Mouse (Mus musculus): ENCODE measurements around the gene Ttc4.

The Ttc4 gene

GRCm38 (mm10) chr4:106647137-106647536 lies 31.6 kb downstream of the Ttc4 start:
- DNase-seq: no peak

GRCm38 (mm10) chr4:106645797-106646196 lies 32.9 kb downstream of the Ttc4 start:
- no peak for DNase-seq

DNA sequence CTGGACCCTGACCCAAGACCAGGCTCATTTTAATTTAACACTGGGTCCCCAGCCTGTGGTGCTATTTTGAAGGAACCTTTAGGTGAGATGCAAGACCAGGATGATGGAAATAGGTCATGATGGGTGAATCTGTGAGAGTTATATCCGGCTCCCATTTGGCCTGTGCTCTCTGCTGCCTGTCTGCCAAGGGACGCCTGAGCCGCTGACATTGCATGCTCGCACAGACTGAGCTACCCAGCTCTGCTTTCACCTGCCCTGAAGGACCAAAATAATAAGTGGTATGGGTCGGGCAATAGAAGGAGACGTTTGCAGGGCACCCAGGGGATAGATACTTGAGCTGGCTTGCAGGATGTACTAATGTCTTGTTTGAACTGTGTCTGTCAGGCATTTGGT lies 34.5 kb downstream of the Ttc4 start:
- DNase-seq: no peak

- DNase-seq: no peak
Observed at GRCm38 (mm10) chr4:106643483-106644217, 35.1 kb downstream of the Ttc4 start.

DNA sequence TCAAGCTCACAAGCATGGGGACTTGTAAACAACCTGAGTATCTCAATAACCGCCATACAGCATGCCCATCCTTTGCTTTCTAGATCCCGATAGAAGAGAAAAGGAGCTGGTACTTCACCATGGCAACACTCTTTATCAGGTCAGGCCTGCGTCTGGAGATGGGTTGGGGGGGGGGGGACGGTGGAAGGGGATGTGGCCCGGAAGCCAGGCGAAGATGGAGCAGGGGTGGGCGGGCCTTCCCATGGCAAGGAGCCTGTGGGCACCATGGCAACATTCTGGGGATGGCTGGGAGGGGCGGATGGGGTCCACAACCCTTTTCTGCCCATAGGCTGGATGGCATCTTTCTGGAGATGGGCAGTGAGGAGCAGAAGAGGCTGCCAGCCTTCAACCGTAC lies 44.7 kb downstream of the Ttc4 start:
- DNase-seq: no peak

GRCm38 (mm10) chr4:106633281-106634085 lies 45.3 kb downstream of the Ttc4 start:
- no peak for DNase-seq

DNA sequence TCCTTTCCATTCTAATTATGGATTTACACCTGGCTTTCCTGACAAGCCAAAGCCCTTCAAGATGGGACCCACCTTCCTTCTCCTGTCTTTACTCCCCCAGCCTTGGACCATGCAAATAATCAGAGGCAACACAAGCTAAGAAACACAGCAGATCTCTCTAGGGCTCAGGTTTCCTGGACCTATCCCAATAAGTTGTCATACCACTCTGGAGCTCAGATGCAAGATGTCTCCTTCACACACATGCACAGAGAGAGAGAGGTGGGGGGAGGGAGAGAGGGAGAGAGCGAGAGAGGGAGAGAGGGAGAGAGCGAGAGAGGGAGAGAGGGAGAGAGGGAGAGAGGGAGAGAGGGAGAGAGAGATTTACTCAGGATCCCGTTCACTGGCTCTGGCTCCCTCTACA lies 46.4 kb downstream of the Ttc4 start:
- no peak for DNase-seq

GRCm38 (mm10) chr4:106630333-106631220 lies 48.2 kb downstream of the Ttc4 start:
- DNase-seq: peak; percentile 71

DNA sequence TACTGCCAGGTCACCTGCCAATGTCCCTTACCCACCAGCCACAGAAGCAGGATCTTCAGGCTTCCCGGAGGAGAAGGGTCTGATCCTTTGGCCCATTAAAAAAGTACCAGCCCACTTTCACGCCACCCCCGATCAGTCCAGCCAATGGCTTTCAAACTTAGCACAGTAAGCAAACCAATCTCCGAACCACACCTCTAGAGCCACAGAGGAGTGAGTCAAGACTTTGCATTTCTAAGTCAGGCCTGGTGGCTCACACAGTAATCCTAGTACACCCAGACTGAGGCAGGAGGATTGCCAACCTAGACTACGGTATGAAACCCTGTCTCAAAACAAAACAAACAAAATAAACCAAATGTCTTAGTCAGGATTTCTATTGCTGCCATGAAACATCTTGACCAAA lies 49.4 kb downstream of the Ttc4 start:
- no peak for DNase-seq

- DNase-seq: peak; percentile 12
Observed at GRCm38 (mm10) chr4:106628650-106629360, 49.9 kb downstream of the Ttc4 start.

GRCm38 (mm10) chr4:106627809-106628208 lies 50.9 kb downstream of the Ttc4 start:
- no peak for DNase-seq

DNA sequence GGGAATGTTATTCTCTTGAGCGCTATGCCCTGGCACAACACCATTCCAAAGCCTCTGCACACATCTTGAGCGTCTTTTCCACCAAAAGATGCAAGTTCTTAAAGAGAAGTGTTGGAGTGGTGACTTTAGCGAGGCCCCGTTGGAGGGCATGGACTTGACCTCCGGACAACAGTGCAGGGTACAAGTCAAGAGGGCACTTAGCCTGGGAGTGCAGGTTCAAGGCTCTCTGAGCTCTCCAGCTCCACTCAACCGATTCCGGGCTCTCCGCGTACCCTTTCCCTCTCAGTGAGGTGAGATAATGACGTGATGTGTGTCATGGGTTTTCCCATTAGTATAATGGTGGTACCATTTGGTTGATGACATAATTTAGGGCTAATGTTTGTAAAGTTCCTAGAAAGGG lies 54.5 kb downstream of the Ttc4 start:
- peak; percentile 16 for DNase-seq

DNA sequence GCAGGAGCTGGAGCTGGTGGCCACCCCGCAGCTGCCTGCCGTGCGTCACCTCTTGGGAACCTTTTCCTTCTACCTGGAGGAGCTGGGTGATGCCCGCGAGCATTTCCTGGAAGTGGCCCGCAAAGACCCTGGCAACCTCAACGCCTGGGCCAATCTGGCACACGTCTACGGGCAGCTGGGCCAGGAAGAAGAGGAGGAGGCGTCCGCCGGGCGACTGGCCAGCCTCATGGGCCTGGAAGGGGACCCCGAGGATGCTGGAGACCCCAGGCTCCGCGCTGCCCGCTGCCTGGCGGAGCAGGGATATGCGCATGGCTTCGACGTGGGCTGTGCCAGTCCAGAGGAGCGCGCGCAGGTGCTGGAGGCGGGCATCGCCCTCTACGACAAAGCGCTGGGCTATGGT lies 56.0 kb downstream of the Ttc4 start:
- no peak for DNase-seq

DNA sequence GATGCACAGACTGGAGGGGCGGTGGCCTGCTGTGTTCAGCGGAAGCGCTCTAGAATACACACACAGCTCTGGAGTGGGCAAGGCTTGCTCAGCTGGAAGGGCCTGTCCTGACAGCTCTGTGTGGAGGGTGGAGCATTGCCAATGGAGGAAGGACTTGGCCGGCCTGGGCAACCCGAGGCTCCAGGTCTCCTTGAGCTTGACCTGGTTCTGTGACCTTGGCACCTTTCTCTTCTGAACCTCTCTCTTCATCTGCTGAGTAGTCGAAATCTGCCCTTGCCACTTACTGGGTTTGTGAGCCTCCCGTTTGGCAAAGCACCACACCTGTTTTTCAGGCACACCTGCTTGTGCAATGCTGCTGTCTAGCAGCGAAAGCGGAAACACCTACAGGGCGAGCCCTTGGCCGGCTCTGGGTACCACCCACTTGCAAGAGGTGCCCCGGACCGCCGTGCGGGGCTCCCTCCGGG lies 56.7 kb downstream of the Ttc4 start, which contains the start of gene Ttc22:
Ttc22 (plus strand) TSS at position 403 of the 464 bp plus-strand sequence.
- peak; percentile 60 for DNase-seq

GRCm38 (mm10) chr4:106621428-106621827 lies 57.3 kb downstream of the Ttc4 start:
- no peak for DNase-seq

DNA sequence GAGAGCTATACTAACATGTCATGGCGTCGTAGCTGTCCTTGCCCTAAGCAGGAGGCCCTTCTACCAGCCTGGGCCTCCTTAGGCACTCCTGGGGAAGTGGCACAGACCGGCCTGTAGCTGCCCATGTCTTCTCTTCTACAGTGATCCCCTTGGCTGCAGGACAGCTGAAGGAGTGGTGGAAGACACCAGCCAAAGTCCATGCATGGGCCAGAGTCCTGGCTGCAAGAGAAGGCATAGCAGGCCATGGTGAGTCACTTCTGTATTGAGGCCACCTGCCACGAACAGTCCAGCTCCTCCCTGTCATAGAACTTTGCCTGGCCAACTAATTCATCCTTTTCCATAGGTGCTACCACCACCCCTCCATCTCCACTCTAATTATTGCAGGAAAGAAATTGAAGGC lies 59.8 kb downstream of the Ttc4 start:
- no peak for DNase-seq

DNA sequence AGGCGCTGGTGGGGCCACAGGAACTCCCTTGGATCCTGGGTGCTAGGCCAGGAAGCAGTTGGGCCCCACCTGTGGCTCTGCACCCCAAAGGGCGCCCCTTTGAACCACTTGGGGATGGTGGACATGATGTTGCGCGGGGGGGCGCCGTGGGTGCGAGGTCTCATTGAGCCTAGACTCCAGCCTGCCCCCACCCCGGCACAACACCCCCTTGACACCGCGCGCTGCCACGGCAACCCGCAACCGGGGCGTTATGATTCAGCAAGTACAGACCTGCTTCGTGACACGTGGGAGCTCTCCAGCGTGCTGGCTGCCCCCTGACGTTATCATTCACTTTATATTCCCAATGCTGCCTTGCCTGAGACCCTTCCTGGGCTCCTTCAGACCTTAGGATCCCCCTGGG lies 61.7 kb downstream of the Ttc4 start, which contains the start of gene Lexm:
Lexm (minus strand) TSS at position 186 of the 400 bp plus-strand sequence.
- DNase-seq: no peak

DNA sequence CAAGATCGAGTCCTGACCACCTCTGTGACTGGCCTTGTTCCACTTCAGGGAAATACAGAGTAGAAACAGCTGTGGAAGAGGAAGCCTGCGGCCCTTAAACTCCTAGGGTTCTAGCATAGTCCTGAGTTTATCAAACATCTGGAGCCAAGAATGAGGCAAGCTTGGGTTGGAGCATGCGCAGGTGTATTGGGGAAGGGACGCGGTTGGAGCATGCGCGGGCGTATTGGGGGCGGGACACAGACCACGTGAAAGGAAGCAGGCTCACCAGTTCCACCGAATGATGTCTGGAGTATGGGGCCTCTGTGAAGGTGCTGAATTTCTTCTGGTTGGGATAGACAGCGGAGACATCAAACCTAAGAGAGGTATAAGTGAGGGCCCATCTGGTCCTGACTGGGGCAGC lies 63.1 kb downstream of the Ttc4 start:
- no peak for DNase-seq

- DNase-seq: no peak
Observed at GRCm38 (mm10) chr4:106614881-106615280, 63.9 kb downstream of the Ttc4 start.

- peak; percentile 72 for DNase-seq
Observed at GRCm38 (mm10) chr4:106614180-106614797, 64.5 kb downstream of the Ttc4 start.

DNA sequence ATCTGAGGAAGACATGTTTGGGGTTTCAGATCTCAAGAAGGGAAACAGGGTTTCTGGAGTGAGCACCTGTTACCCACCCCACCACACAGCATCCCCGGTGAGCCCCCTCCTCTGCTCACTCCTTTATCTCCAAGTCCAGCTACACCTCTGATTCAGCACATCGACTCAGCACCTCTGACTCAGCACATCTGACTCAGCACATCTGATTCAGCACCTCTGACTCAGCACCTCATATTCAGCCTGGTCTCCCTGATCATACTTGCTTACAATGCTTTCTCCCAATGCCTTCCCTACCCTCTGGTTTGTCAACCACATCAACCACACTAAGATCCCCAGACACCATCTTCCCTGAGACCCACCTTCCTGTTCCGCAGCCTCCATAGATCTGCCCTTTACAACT lies 65.2 kb downstream of the Ttc4 start:
- DNase-seq: no peak

- no peak for DNase-seq
Observed at GRCm38 (mm10) chr4:106613105-106613504, 65.6 kb downstream of the Ttc4 start.
